Mouse (Mus musculus): ENCODE results near the gene Zswim5. TPM values are rescaled to one million over a fixed set of nuclear protein-coding genes. Genes with fewer than 3 reads are reported as not detected.

Gene Zswim5
- polyA plus RNA-seq, 1 experiment from 2014 or later: 9.1 TPM

DNA sequence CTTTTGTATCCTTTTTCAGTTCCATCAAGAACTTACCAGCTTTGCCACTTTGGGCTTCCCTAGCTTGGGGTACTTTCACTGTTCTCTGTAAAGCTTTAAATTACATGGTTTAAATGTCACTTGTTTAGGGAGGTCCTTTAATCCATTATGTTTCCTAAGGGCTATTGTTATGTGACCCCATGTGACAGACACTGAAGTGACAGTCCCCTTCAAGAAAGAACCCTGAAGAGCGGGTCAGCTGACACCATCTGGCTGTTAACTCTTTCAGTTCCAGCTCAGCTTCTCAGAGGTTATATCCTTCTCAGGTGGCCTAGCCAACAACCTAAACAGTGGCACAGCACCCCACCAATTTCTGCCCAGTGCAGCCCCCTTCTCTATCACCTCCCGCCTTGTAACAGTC is 22.9 kb upstream of the Zswim5 start:
- no peaks in the 10 kb centered on the region for H3K27me3 ChIP-seq (replicated peaks; ENCODE audit: control insufficient read depth, insufficient read depth, low read length)
- H3K4me3 ChIP-seq (replicated peaks; ENCODE audit: low read length): no peak overlapping the region
- no peak for ATAC-seq
- 13% methylated on average over 2 of the region's 2 CpGs for WGBS
- H3K9ac ChIP-seq (replicated peaks; ENCODE audit: low read depth, low read length): no peak overlapping the region
- no peaks in the 10 kb centered on the region; the same call in none of the 2 replicates for H3K4me1 ChIP-seq (replicated peaks; ENCODE audit: control insufficient read depth, insufficient read depth, low read length)
- no peak overlapping the region for H3K4me2 ChIP-seq (ENCODE audit: low read length)
- no peaks in the 10 kb centered on the region for H3K36me3 ChIP-seq (ENCODE audit: control insufficient read depth, insufficient read depth)
- no peak overlapping the region for H3K27ac ChIP-seq (ENCODE audit: low read length)
- H3K9me3 ChIP-seq (ENCODE audit: control insufficient read depth, low read length): no peaks in the 10 kb centered on the region

GRCm38 (mm10) chr4:116857203-116857602 is 20.0 kb upstream of the Zswim5 start:
- H3K9ac ChIP-seq (replicated peaks; ENCODE audit: low read depth, low read length): no peak overlapping the region
- H3K4me1 ChIP-seq (replicated peaks; ENCODE audit: control insufficient read depth, insufficient read depth, low read length): no peaks in the 10 kb centered on the region; the same call in none of the 2 replicates
- H3K4me2 ChIP-seq (ENCODE audit: low read length): no peak overlapping the region
- H3K27me3 ChIP-seq (replicated peaks; ENCODE audit: control insufficient read depth, insufficient read depth, low read length): no peaks in the 10 kb centered on the region
- no peak overlapping the region for H3K4me3 ChIP-seq (replicated peaks; ENCODE audit: low read length)
- no peaks in the 10 kb centered on the region for H3K9me3 ChIP-seq (ENCODE audit: control insufficient read depth, low read length)
- H3K36me3 ChIP-seq (ENCODE audit: control insufficient read depth, insufficient read depth): no peaks in the 10 kb centered on the region
- WGBS: 27% methylated on average over 10 of the region's 10 CpGs
- peak; percentile 86 for ATAC-seq
- H3K27ac ChIP-seq (ENCODE audit: low read length): no peak overlapping the region

DNA sequence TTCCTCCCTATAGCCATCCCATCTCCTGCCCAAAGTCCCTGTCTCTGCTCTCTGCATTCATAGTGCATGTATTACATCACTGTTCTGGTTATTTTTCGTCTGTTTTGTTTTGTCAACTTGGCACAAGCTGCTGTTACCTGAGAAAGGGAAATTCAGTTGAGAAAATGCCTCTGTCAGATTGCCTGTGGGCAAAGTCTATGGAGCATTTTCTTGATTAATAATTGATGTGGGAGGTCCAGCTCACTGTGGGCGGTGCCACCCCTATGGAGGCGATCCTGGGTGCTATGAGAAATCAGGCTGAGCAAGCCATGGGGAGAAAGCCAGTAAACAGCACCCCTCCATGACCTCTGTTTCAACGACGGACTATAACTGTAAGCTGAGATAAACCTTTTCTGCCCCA is 17.5 kb upstream of the Zswim5 start:
- ATAC-seq: no peak
- H3K4me1 ChIP-seq (replicated peaks; ENCODE audit: control insufficient read depth, insufficient read depth, low read length): no peaks in the 10 kb centered on the region; the same call in 1 of the 2 replicates
- H3K27ac ChIP-seq (ENCODE audit: low read length): no peak overlapping the region
- H3K9ac ChIP-seq (replicated peaks; ENCODE audit: low read depth, low read length): no peak overlapping the region
- no peaks in the 10 kb centered on the region for H3K27me3 ChIP-seq (replicated peaks; ENCODE audit: control insufficient read depth, insufficient read depth, low read length)
- H3K4me2 ChIP-seq (ENCODE audit: low read length): no peak overlapping the region
- H3K4me3 ChIP-seq (replicated peaks; ENCODE audit: low read length): no peak overlapping the region
- 71% methylated on average over 5 of the region's 5 CpGs for WGBS
- H3K9me3 ChIP-seq (ENCODE audit: control insufficient read depth, low read length): no peaks in the 10 kb centered on the region
- no peaks in the 10 kb centered on the region for H3K36me3 ChIP-seq (ENCODE audit: control insufficient read depth, insufficient read depth)

- WGBS: 74% methylated on average over 8 of the region's 8 CpGs
- Histone ChIP-seq H3K36me3 (ENCODE audit: control insufficient read depth, insufficient read depth) (no peaks in the 10 kb centered on the region), H3K27ac (ENCODE audit: low read length) (no peak overlapping the region), H3K4me1 (replicated peaks; ENCODE audit: control insufficient read depth, insufficient read depth, low read length) (no peaks in the 10 kb centered on the region; the same call in 1 of the 2 replicates), H3K9me3 (ENCODE audit: control insufficient read depth, low read length) (no peaks in the 10 kb centered on the region), H3K27me3 (replicated peaks; ENCODE audit: control insufficient read depth, insufficient read depth, low read length) (no peaks in the 10 kb centered on the region), H3K9ac (replicated peaks; ENCODE audit: low read depth, low read length) (no peak overlapping the region), H3K4me2 (ENCODE audit: low read length) (no peak overlapping the region), H3K4me3 (replicated peaks; ENCODE audit: low read length) (no peak overlapping the region)
- ATAC-seq: no peak
These were observed 15.2 kb upstream of the Zswim5 start for GRCm38 (mm10) chr4:116862023-116862422.

DNA sequence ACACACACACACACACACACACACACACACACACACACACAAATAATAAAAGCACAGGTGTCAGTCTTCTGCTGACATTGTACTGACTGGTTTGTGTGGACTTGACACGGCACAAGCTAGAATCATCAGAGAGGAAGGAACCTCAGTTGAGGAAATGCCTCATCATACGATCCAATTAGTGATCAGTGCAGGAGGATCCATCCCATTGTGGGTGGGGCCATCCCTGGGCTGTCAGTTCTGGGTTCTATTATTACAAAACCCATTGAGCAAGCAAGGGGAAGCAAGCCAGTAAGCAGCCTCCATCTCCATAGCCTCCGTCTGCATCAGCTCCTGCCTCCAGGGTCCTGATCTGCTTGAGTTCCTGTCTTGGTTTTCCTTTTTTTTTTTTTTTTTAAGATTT is 7.3 kb upstream of the Zswim5 start:
- Histone ChIP-seq H3K9me3 (ENCODE audit: control insufficient read depth, low read length) (no peaks in the 10 kb centered on the region), H3K27ac (ENCODE audit: low read length) (no peak overlapping the region), H3K36me3 (ENCODE audit: control insufficient read depth, insufficient read depth) (no peaks in the 10 kb centered on the region), H3K4me3 (replicated peaks; ENCODE audit: low read length) (no peak overlapping the region), H3K4me1 (replicated peaks; ENCODE audit: control insufficient read depth, insufficient read depth, low read length) (no peaks in the 10 kb centered on the region), H3K27me3 (replicated peaks; ENCODE audit: control insufficient read depth, insufficient read depth, low read length) (no peaks in the 10 kb centered on the region), H3K9ac (replicated peaks; ENCODE audit: low read depth, low read length) (no peak overlapping the region), H3K4me2 (ENCODE audit: low read length) (no peak overlapping the region)
- WGBS: 71% methylated on average over 3 of the region's 3 CpGs
- no peak for ATAC-seq

- ATAC-seq: no peak
- H3K36me3 ChIP-seq (ENCODE audit: control insufficient read depth, insufficient read depth): no peaks in the 10 kb centered on the region
- WGBS: 88% methylated on average over 4 of the region's 4 CpGs
These were observed 2.6 kb upstream of the Zswim5 start for GRCm38 (mm10) chr4:116874595-116874994.

GRCm38 (mm10) chr4:116876630-116876994 is 564 bp upstream of the Zswim5 start:
- no peaks in the 10 kb centered on the region for H3K9me3 ChIP-seq (ENCODE audit: control insufficient read depth, low read length)
- peak overlapping the region; percentile 99 for H3K27ac ChIP-seq (ENCODE audit: low read length)
- no peaks in the 10 kb centered on the region for H3K36me3 ChIP-seq (ENCODE audit: control insufficient read depth, insufficient read depth)
- WGBS: 0% methylated on average over 15 of the region's 15 CpGs
- peak overlapping the region; percentile 93 for H3K9ac ChIP-seq (replicated peaks; ENCODE audit: low read depth, low read length)
- peak overlapping the region; percentile 98 for H3K4me3 ChIP-seq (replicated peaks; ENCODE audit: low read length)
- H3K27me3 ChIP-seq (replicated peaks; ENCODE audit: control insufficient read depth, insufficient read depth, low read length): no peaks in the 10 kb centered on the region
- peak overlapping the region; percentile 80 for H3K4me2 ChIP-seq (ENCODE audit: low read length)
- peak; percentile 54 for ATAC-seq
- H3K4me1 ChIP-seq (replicated peaks; ENCODE audit: control insufficient read depth, insufficient read depth, low read length): peaks cover 10% of the 10 kb centered on the region

More at GRCm38 (mm10) chr4:116874595-116874994, 2.6 kb upstream of the Zswim5 start:
- H3K9me3 ChIP-seq (ENCODE audit: control insufficient read depth, low read length): no peaks in the 10 kb centered on the region
- H3K27ac ChIP-seq (ENCODE audit: low read length): no peak overlapping the region
- no peak overlapping the region for H3K9ac ChIP-seq (replicated peaks; ENCODE audit: low read depth, low read length)
- no peaks in the 10 kb centered on the region for H3K27me3 ChIP-seq (replicated peaks; ENCODE audit: control insufficient read depth, insufficient read depth, low read length)
- H3K4me2 ChIP-seq (ENCODE audit: low read length): no peak overlapping the region
- H3K4me1 ChIP-seq (replicated peaks; ENCODE audit: control insufficient read depth, insufficient read depth, low read length): peaks cover 9% of the 10 kb centered on the region
- H3K4me3 ChIP-seq (replicated peaks; ENCODE audit: low read length): no peak overlapping the region

DNA sequence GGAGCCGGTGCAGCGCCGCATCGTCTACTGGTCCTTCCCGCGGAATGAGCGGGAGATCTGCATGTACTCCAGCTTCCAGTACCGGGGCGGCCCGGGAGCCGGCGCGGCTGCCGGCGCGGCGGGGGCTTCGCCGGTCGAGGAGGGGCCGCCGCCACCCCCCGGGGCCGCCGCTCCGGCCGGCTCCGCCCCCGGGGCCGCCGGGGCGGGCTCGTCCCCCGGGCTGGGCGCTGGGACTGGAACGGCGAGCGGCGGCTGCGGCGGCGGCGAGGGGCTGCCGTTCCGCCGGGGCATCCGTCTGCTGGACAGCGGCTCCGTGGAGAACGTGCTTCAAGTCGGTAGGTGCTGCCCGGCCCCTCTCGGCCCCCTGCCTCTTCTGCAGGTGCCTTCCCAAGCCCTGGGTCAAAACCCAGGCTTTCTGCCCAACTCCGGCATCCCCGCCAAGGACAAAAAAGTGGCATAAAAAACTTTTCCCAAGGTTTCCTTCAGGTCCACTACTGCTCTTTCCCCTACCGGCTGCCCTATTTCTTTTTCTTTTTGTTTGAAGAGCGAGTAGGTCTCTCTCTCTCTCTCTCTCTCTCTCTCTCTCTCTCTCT is 649 bp downstream of the Zswim5 start:
- H3K27ac ChIP-seq (ENCODE audit: low read length): peak overlapping the region; percentile 99
- no peak; the same call in 1 of the 2 replicates for ATAC-seq
- H3K27me3 ChIP-seq (replicated peaks; ENCODE audit: control insufficient read depth, insufficient read depth, low read length): no peaks in the 10 kb centered on the region
- whole genome bisulfite sequencing: 0% methylated on average over 35 of the region's 57 CpGs
- peak overlapping the region; percentile 93 for H3K9ac ChIP-seq (replicated peaks; ENCODE audit: low read depth, low read length)
- no peaks in the 10 kb centered on the region for H3K9me3 ChIP-seq (ENCODE audit: control insufficient read depth, low read length)
- no peaks in the 10 kb centered on the region for H3K36me3 ChIP-seq (ENCODE audit: control insufficient read depth, insufficient read depth)
- peak overlapping the region; percentile 80 for H3K4me2 ChIP-seq (ENCODE audit: low read length)
- H3K4me1 ChIP-seq (replicated peaks; ENCODE audit: control insufficient read depth, insufficient read depth, low read length): peaks cover 10% of the 10 kb centered on the region
- peak overlapping the region; percentile 98 for H3K4me3 ChIP-seq (replicated peaks; ENCODE audit: low read length)

GRCm38 (mm10) chr4:116878491-116878890 is 1.3 kb downstream of the Zswim5 start:
- 0 out of 2 replicates have a peak, but pooled peaks have one; percentile 21 for ATAC-seq
- Histone ChIP-seq H3K4me3 (replicated peaks; ENCODE audit: low read length) (peak overlapping the region; percentile 98), H3K36me3 (ENCODE audit: control insufficient read depth, insufficient read depth) (no peaks in the 10 kb centered on the region), H3K9me3 (ENCODE audit: control insufficient read depth, low read length) (no peaks in the 10 kb centered on the region), H3K27ac (ENCODE audit: low read length) (peak overlapping the region; percentile 99), H3K9ac (replicated peaks; ENCODE audit: low read depth, low read length) (peak overlapping the region; percentile 93), H3K4me2 (ENCODE audit: low read length) (peak overlapping the region; percentile 80), H3K4me1 (replicated peaks; ENCODE audit: control insufficient read depth, insufficient read depth, low read length) (peaks cover 10% of the 10 kb centered on the region), H3K27me3 (replicated peaks; ENCODE audit: control insufficient read depth, insufficient read depth, low read length) (no peaks in the 10 kb centered on the region)
- WGBS: under 1% methylated on average over 11 of the region's 11 CpGs

GRCm38 (mm10) chr4:116882679-116883078 is 5.5 kb downstream of the Zswim5 start:
- Histone ChIP-seq H3K4me2 (ENCODE audit: low read length) (no peak overlapping the region), H3K4me1 (replicated peaks; ENCODE audit: control insufficient read depth, insufficient read depth, low read length) (peaks cover 2% of the 10 kb centered on the region), H3K36me3 (ENCODE audit: control insufficient read depth, insufficient read depth) (no peaks in the 10 kb centered on the region), H3K27me3 (replicated peaks; ENCODE audit: control insufficient read depth, insufficient read depth, low read length) (no peaks in the 10 kb centered on the region), H3K4me3 (replicated peaks; ENCODE audit: low read length) (no peak overlapping the region), H3K27ac (ENCODE audit: low read length) (no peak overlapping the region), H3K9me3 (ENCODE audit: control insufficient read depth, low read length) (no peaks in the 10 kb centered on the region), H3K9ac (replicated peaks; ENCODE audit: low read depth, low read length) (no peak overlapping the region)
- ATAC-seq: no peak
